Mouse (Mus musculus): ENCODE measurements around the gene Rnf213. TPM values are rescaled to one million over a fixed set of nuclear protein-coding genes. Genes with fewer than 3 reads are reported as not detected.
"Not testable (repeated sequence)": the region's sequence is repeated elsewhere in the genome, so short reads cannot be mapped to it uniquely, and the experiment has no call there.

Gene Rnf213
- polyA plus RNA-seq, 1 experiment from 2014 or later: 4.2 TPM

- H3K27ac ChIP-seq (replicated peaks): no peak overlapping the region
- H3K4me1 ChIP-seq (replicated peaks): no peaks in the 10 kb centered on the region; the same call in 1 of the 2 replicates
- no peak overlapping the region for H3K9ac ChIP-seq
- WGBS (ENCODE audit: insufficient replicate concordance): 22% methylated on average over 11 of the region's 11 CpGs
- no peaks in the 10 kb centered on the region; the same call in 1 of the 2 replicates for H3K36me3 ChIP-seq (replicated peaks)
- H3K27me3 ChIP-seq: no peaks in the 10 kb centered on the region
- peak; percentile 66 for ATAC-seq (ENCODE audit: insufficient read depth)
- no peak overlapping the region for H3K4me3 ChIP-seq (replicated peaks)
- no peaks in the 10 kb centered on the region for H3K9me3 ChIP-seq (replicated peaks)
- H3K4me2 ChIP-seq: peak overlapping the region; percentile 23; the same call in 1 of the 2 replicates
Observed at GRCm38 (mm10) chr11:119363534-119364145, 29.3 kb upstream of the Rnf213 start.

- no peak overlapping the region for H3K4me3 ChIP-seq (replicated peaks)
- no peaks in the 10 kb centered on the region for H3K36me3 ChIP-seq (replicated peaks)
- H3K27ac ChIP-seq (replicated peaks): no peak overlapping the region
- H3K9me3 ChIP-seq (replicated peaks): no peaks in the 10 kb centered on the region
- 29% methylated on average over 6 of the region's 6 CpGs for WGBS (ENCODE audit: insufficient replicate concordance)
- no peak overlapping the region for H3K9ac ChIP-seq
- H3K4me1 ChIP-seq (replicated peaks): peaks cover 17% of the 10 kb centered on the region
- no peak overlapping the region for H3K4me2 ChIP-seq
- no peaks in the 10 kb centered on the region for H3K27me3 ChIP-seq
- ATAC-seq (ENCODE audit: insufficient read depth): peak; percentile 35; the same call in 1 of the 2 replicates
Observed at GRCm38 (mm10) chr11:119375425-119375824, 17.5 kb upstream of the Rnf213 start.

GRCm38 (mm10) chr11:119377326-119377725, 15.6 kb upstream of the Rnf213 start:
- H3K27me3 ChIP-seq: no peaks in the 10 kb centered on the region
- 0 out of 2 replicates have a peak overlapping the region, but pooled peaks have one; percentile 26 for H3K27ac ChIP-seq (replicated peaks)
- peak; percentile 35; the same call in 1 of the 2 replicates for ATAC-seq (ENCODE audit: insufficient read depth)
- no peak overlapping the region for H3K9ac ChIP-seq
- H3K9me3 ChIP-seq (replicated peaks): no peaks in the 10 kb centered on the region
- peaks cover 17% of the 10 kb centered on the region for H3K4me1 ChIP-seq (replicated peaks)
- no peak overlapping the region for H3K4me2 ChIP-seq
- no peaks in the 10 kb centered on the region for H3K36me3 ChIP-seq (replicated peaks)
- H3K4me3 ChIP-seq (replicated peaks): no peak overlapping the region
- WGBS (ENCODE audit: insufficient replicate concordance): 60% methylated on average over 11 of the region's 11 CpGs

- Histone ChIP-seq H3K4me1 (replicated peaks) (peaks cover 17% of the 10 kb centered on the region), H3K36me3 (replicated peaks) (no peaks in the 10 kb centered on the region), H3K4me3 (replicated peaks) (no peak overlapping the region), H3K9ac (no peak overlapping the region), H3K9me3 (replicated peaks) (no peaks in the 10 kb centered on the region), H3K4me2 (no peak overlapping the region), H3K27ac (replicated peaks) (no peak overlapping the region), H3K27me3 (no peaks in the 10 kb centered on the region)
- 78% methylated on average over 1 of the region's 1 CpGs for WGBS (ENCODE audit: insufficient replicate concordance)
- no peak for ATAC-seq (ENCODE audit: insufficient read depth)
Observed at GRCm38 (mm10) chr11:119378551-119378950, 14.3 kb upstream of the Rnf213 start.

GRCm38 (mm10) chr11:119381631-119382337, 11.1 kb upstream of the Rnf213 start:
- no peaks in the 10 kb centered on the region for H3K27me3 ChIP-seq
- no peak overlapping the region for H3K9ac ChIP-seq
- no peak overlapping the region for H3K27ac ChIP-seq (replicated peaks)
- peaks cover 3% of the 10 kb centered on the region for H3K4me1 ChIP-seq (replicated peaks)
- no peak overlapping the region for H3K4me3 ChIP-seq (replicated peaks)
- no peaks in the 10 kb centered on the region for H3K36me3 ChIP-seq (replicated peaks)
- no peaks in the 10 kb centered on the region for H3K9me3 ChIP-seq (replicated peaks)
- 52% methylated on average over 9 of the region's 9 CpGs for WGBS (ENCODE audit: insufficient replicate concordance)
- no peak overlapping the region for H3K4me2 ChIP-seq
- ATAC-seq (ENCODE audit: insufficient read depth): no peak

- Histone ChIP-seq H3K9ac (no peak overlapping the region), H3K36me3 (replicated peaks) (no peaks in the 10 kb centered on the region), H3K4me1 (replicated peaks) (peaks cover 2% of the 10 kb centered on the region), H3K27ac (replicated peaks) (no peak overlapping the region), H3K27me3 (no peaks in the 10 kb centered on the region), H3K9me3 (replicated peaks) (no peaks in the 10 kb centered on the region), H3K4me2 (no peak overlapping the region), H3K4me3 (replicated peaks) (no peak overlapping the region)
- WGBS (ENCODE audit: insufficient replicate concordance): 33% methylated on average over 6 of the region's 6 CpGs
- peak; percentile 18; the same call in 1 of the 2 replicates for ATAC-seq (ENCODE audit: insufficient read depth)
Observed at GRCm38 (mm10) chr11:119382338-119382850, 10.5 kb upstream of the Rnf213 start.

GRCm38 (mm10) chr11:119384904-119385303, 8.0 kb upstream of the Rnf213 start:
- 17% methylated on average over 4 of the region's 4 CpGs for WGBS (ENCODE audit: insufficient replicate concordance)
- H3K9me3 ChIP-seq (replicated peaks): no peaks in the 10 kb centered on the region
- H3K4me2 ChIP-seq: no peak overlapping the region
- H3K27ac ChIP-seq (replicated peaks): no peak overlapping the region
- no peak overlapping the region for H3K9ac ChIP-seq
- H3K4me3 ChIP-seq (replicated peaks): no peak overlapping the region
- ATAC-seq (ENCODE audit: insufficient read depth): no peak
- H3K36me3 ChIP-seq (replicated peaks): no peaks in the 10 kb centered on the region
- H3K4me1 ChIP-seq (replicated peaks): peaks cover 13% of the 10 kb centered on the region
- peaks cover 25% of the 10 kb centered on the region for H3K27me3 ChIP-seq

- no peak overlapping the region for H3K4me2 ChIP-seq
- H3K27me3 ChIP-seq: peaks cover 36% of the 10 kb centered on the region
- no peak overlapping the region for H3K27ac ChIP-seq (replicated peaks)
- no peak for ATAC-seq (ENCODE audit: insufficient read depth)
- WGBS (ENCODE audit: insufficient replicate concordance): 78% methylated on average over 5 of the region's 5 CpGs
- no peaks in the 10 kb centered on the region for H3K36me3 ChIP-seq (replicated peaks)
- peaks cover 25% of the 10 kb centered on the region for H3K4me1 ChIP-seq (replicated peaks)
- H3K9ac ChIP-seq: no peak overlapping the region
- H3K9me3 ChIP-seq (replicated peaks): no peaks in the 10 kb centered on the region
- H3K4me3 ChIP-seq (replicated peaks): no peak overlapping the region
Observed at GRCm38 (mm10) chr11:119386306-119386705, 6.6 kb upstream of the Rnf213 start.

GRCm38 (mm10) chr11:119387273-119387672, 5.6 kb upstream of the Rnf213 start:
- H3K9ac ChIP-seq; ATAC-seq (ENCODE audit: insufficient read depth); H3K27ac ChIP-seq (replicated peaks); H3K36me3 ChIP-seq (replicated peaks); H3K4me3 ChIP-seq (replicated peaks); H3K4me2 ChIP-seq; H3K9me3 ChIP-seq (replicated peaks): not testable (repeated sequence)
- 23% methylated on average over 3 of the region's 3 CpGs for WGBS (ENCODE audit: insufficient replicate concordance)
- Histone ChIP-seq H3K27me3 (peaks cover 36% of the 10 kb centered on the region), H3K4me1 (replicated peaks) (peaks cover 35% of the 10 kb centered on the region)

- Histone ChIP-seq H3K9ac (peak overlapping the region; percentile 51), H3K4me3 (replicated peaks) (peak overlapping the region; percentile 80), H3K9me3 (replicated peaks) (no peaks in the 10 kb centered on the region), H3K27ac (replicated peaks) (peak overlapping the region; percentile 72), H3K36me3 (replicated peaks) (no peaks in the 10 kb centered on the region), H3K27me3 (peaks cover 36% of the 10 kb centered on the region), H3K4me2 (peak overlapping the region; percentile 97), H3K4me1 (replicated peaks) (peaks cover 59% of the 10 kb centered on the region)
- ATAC-seq (ENCODE audit: insufficient read depth): peak; percentile 11; the same call in 1 of the 2 replicates
- WGBS (ENCODE audit: insufficient replicate concordance): 0% methylated on average over 35 of the region's 35 CpGs
Observed at GRCm38 (mm10) chr11:119389851-119390270, 3.0 kb upstream of the Rnf213 start.

All from liver, embryonic 15.5 days (tissue).